Mouse (Mus musculus) G1E (cell line): Measurements from ENCODE around the gene Mark2.

ENCODE experiments used
- CTCF ChIP-seq: IDR thresholded peaks from 2 replicates; pipeline ENCODE4 v1.5.1; 2012; ENCODE audit warnings: low read depth, low read length, inconsistent platforms, mixed read lengths
- GATA1 ChIP-seq: IDR thresholded peaks from 2 replicates; pipeline ENCODE4 v1.6.1; 2012; ENCODE audit warnings: borderline replicate concordance, low read length, inconsistent platforms, mixed read lengths

DNA sequence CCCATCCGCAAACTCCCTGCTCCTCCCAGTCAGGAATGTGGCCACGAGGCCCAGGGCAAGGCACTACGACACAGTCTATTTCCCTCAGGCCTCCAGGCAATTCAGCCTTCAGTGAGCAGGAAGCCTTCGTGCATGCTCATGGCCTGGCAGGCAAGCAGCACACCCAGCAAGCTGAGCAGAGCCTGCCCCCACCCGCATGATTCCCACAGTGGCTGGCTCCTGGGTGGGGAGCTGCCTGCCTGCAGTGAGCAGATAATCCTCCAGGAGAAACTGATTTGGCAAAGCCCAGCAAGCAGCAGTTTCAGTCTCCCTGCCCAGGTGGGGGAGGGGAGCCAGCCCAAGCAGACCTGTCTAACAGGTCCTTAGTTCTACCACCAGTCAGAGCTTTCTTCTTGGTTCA lies 31.0 kb downstream of the Mark2 start:
- TF ChIP-seq CTCF (no peak), GATA1 (no peak)
